Mouse (Mus musculus) heart, postnatal 0 days (tissue): Measurements from ENCODE around the gene Olfr76. TPM values are rescaled to one million over a fixed set of nuclear protein-coding genes. Genes with fewer than 3 reads are reported as not detected.
"Not testable (repeated sequence)": the region's sequence is repeated elsewhere in the genome, so short reads cannot be mapped to it uniquely, and the experiment has no call there.

Source experiments
- ATAC-seq: fragments of 200-750 bp; cut with Nextera tagmentation; 2 replicates; pipeline ENCODE4 v1.8.0; 2017; ENCODE audit warnings: low read depth, moderate number of reproducible peaks, moderate library complexity; ENCODE audit not compliant: insufficient read depth
- DNase-seq: peaks from one replicate; pipeline ENCODE4 v3.0.0-alpha.2; 2016; ENCODE audit warnings: low spot score
- H3K27ac ChIP-seq: fragments of 300-500 bp; sonication (generic); 2 replicates; pipeline ENCODE4 v1.5.1; 2014; ENCODE audit warnings: low read depth, mild to moderate bottlenecking
- H3K27me3 ChIP-seq: fragments of 300-500 bp; sonication (generic); 2 replicates; pipeline ENCODE4 v1.6.1; 2014; ENCODE audit warnings: low read length, mixed read lengths; ENCODE audit not compliant: control insufficient read depth, insufficient read depth
- H3K36me3 ChIP-seq: fragments of 300-500 bp; sonication (generic); replicated peaks from 2 replicates; pipeline ENCODE4 v1.6.1; 2014; ENCODE audit warnings: low read length, mixed read lengths; ENCODE audit not compliant: control insufficient read depth, insufficient read depth
- H3K4me1 ChIP-seq: fragments of 300-500 bp; sonication (generic); 2 replicates; pipeline ENCODE4 v1.6.1; 2014; ENCODE audit warnings: antibody characterized with exemption; ENCODE audit not compliant: control insufficient read depth, insufficient read depth
- H3K4me2 ChIP-seq: fragments of 300-500 bp; sonication (generic); 2 replicates; pipeline ENCODE4 v1.6.1; 2014; ENCODE audit warnings: low read depth, mild to moderate bottlenecking, low read length, moderate library complexity
- H3K4me3 ChIP-seq: fragments of 300-500 bp; sonication (generic); 2 replicates; pipeline ENCODE4 v1.5.1; 2014; ENCODE audit warnings: low read depth, low read length
- H3K9ac ChIP-seq: fragments of 300-500 bp; sonication (generic); replicated peaks from 2 replicates; pipeline ENCODE4 v1.6.1; 2014; ENCODE audit warnings: low read depth, low read length, mixed read lengths
- H3K9me3 ChIP-seq: fragments of 300-500 bp; sonication (generic); replicated peaks from 2 replicates; pipeline ENCODE4 v1.6.1; 2016; ENCODE audit warnings: low read length; ENCODE audit not compliant: control insufficient read depth
- CTCF ChIP-seq: IDR thresholded peaks from 2 replicates; pipeline ENCODE4 v1.5.1; 2016; ENCODE audit warnings: antibody characterized with exemption, control low read depth, low read depth
- EP300 ChIP-seq: IDR thresholded peaks from 2 replicates; pipeline ENCODE4 v1.6.1; 2016; ENCODE audit warnings: antibody characterized with exemption, low read depth
- WGBS: fragments of 180-500 bp; shearing (Covaris S2); extraction: QIAGEN DNeasy Blood & Tissue Kit; methylation state at CpG from one replicate; pipeline ENCODE4 v1.1.7; 2014; 5-methylcytosine and 5-hydroxymethylcytosine counted together
- polyA plus RNA-seq: library from polyadenylated mRNA; unstranded; fragments of >200 nt; fragmentation: Nextera tagmentation; extraction: Ambion mirVana; gene quantifications from 2 replicates; pipeline ENCODE4 v1.2.1, GENCODE M21; 2015
- total RNA-seq: library from RNA; depleted of rRNA; stranded (reverse); fragments of >200 nt; gene quantifications from 2 replicates; pipeline ENCODE4 v1.2.3, GENCODE M21; 2014; ENCODE audit warnings: low replicate concordance; rRNA removed

Gene Olfr76
- total RNA-seq (not detected in 2 replicates), polyA plus RNA-seq (not detected in 2 replicates)

DNA sequence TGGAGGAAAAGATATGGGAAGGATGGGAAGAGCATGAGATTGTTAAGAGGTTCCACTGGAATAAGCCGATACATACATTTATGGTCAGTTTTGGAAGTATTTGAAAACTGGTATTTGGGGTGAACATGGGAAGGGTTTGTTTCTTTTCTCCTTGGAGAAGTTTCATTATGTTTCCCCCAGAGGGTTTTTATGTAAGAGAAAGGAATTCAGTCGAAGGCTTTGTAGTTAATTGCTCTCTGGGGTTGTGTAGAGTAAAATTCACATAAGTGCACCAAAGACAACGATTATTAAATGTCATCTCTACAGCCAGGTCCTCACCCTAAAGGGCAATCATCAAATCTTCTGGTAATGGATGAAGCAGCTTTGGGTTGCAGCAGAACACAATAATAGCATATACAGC is at the start of gene Olfr76:
Gene Olfr76 (minus strand): TSS at position 101 of the 400 bp plus-strand sequence.
- WGBS, result 65% methylated on average over 3 of the region's 3 CpGs
- Histone ChIP-seq H3K27ac (no peak within 1 kb of the TSS), H3K4me1 (no peaks in the 10 kb centered on the region), H3K36me3 (no peaks in the 10 kb centered on the region), H3K4me3 (no peak within 1 kb of the TSS), H3K4me2 (no peak within 1 kb of the TSS), H3K27me3 (no peaks in the 10 kb centered on the region), H3K9me3 (no peaks in the 10 kb centered on the region), H3K9ac (no peak within 1 kb of the TSS)
- DNase-seq, result no peak
- TF ChIP-seq EP300 (no peak), CTCF (no peak)
- no peak for ATAC-seq

DNA sequence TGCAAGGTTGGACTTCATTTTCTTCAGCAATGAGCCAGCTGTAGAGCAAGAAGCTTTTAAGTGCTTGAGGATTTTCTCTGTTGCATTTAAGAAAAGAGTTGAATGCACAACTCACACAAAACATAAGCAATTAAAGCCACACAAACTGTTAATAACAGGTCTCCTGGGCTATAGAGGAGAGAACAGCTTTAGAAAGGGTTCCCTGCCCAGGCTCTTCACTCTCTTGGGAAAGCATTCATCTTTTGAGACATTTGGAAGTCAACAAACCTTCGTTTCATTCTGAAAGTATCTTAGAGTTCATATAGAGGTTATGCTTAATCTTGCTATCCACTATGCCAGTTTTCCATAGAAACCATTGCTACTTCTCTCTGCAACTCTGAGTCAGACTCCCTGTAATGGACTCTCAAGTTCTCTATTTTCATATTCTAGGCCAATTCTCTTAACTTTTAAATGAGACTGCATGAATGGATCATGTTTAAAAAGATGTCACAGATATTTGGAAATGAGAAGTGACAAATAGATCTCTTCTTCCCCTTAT is 47.1 kb upstream of the Olfr76 start, which contains the start of gene Olfr1555-ps1:
Gene Olfr1555-ps1 (minus strand): TSS at position 51 of the 538 bp plus-strand sequence.
- not testable (repeated sequence) for H3K27ac ChIP-seq, H3K9ac ChIP-seq, H3K4me3 ChIP-seq, H3K36me3 ChIP-seq, H3K4me2 ChIP-seq, H3K27me3 ChIP-seq, H3K4me1 ChIP-seq, ATAC-seq, DNase-seq, H3K9me3 ChIP-seq
- WGBS, result 24% methylated on average over 1 of the region's 1 CpGs

DNA sequence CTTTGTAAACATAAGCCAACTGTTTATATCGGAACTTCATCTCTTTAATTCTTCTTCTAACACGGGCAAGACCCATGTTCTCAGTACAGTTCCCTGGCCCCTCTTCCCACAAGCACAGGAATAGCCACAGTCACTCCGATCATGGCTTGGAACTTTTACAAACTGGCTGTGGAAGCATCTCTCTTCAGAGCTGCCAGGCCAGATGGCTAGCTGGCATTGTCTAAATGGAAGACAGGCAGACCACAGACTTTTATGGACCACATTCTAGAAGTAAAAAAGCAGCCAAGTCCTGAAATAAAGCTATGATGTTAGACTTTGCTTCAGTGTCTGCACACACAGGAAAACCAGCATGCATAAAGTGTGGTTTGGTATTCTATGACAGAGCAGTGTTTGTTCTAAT is 22.4 kb upstream of the Olfr76 start:
- no peak overlapping the region for H3K4me3 ChIP-seq
- H3K36me3 ChIP-seq, result no peaks in the 10 kb centered on the region
- no peaks in the 10 kb centered on the region for H3K27me3 ChIP-seq
- peaks cover 5% of the 10 kb centered on the region; the same call in 1 of the 2 replicates for H3K9me3 ChIP-seq
- H3K4me2 ChIP-seq, result no peak overlapping the region
- ATAC-seq (no peak), DNase-seq (no peak)
- TF ChIP-seq EP300, result no peak
- no peak for TF ChIP-seq CTCF
- H3K27ac ChIP-seq, result no peak overlapping the region
- no peaks in the 10 kb centered on the region for H3K4me1 ChIP-seq
- WGBS, result 74% methylated on average over 3 of the region's 3 CpGs
- H3K9ac ChIP-seq, result no peak overlapping the region

DNA sequence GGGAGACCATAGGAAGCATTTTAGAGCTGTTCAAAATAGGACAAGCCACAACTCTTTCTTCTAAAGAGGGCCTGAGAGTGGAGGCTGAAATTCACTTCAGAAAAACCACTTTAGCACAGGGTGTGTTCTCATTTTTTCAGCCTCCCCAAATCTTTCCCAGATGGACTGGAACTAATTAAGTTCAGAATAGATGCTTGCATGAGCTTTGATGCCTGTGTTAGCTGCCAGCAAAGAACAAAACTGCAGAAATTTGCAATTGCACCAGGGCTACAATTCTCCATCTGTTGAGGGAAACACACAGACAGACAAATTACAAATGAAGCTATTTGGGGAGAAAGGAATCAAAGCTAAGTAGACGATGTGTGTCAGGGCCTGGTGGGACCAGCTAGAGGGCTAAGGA is 20.4 kb upstream of the Olfr76 start:
- Histone ChIP-seq H3K4me1 (no peaks in the 10 kb centered on the region), H3K4me2 (no peak overlapping the region), H3K27ac (no peak overlapping the region), H3K27me3 (no peaks in the 10 kb centered on the region), H3K4me3 (no peak overlapping the region), H3K9ac (no peak overlapping the region), H3K36me3 (no peaks in the 10 kb centered on the region), H3K9me3 (peaks cover 5% of the 10 kb centered on the region; the same call in 1 of the 2 replicates)
- ATAC-seq, result no peak
- no peak for TF ChIP-seq EP300
- no peak for TF ChIP-seq CTCF
- 85% methylated on average over 1 of the region's 1 CpGs for WGBS
- DNase-seq, result no peak

DNA sequence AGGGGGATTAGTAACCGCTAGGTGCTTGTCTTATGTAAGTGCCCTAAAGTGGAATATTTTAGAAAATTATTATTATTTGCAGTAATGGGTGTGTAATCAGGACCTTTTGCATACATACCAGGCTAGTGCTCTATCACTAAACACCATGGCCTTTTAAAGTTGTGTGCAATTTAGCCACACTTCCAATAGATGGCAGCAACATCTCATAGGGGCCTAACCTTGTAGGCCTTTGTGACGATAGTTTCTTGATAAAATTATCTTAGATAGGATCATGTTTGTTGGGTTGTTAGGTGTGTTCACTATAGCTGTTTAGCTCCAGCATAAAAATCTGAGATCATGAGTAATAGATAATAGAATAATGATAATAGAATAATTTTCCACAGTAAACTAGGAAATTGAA is 11.3 kb upstream of the Olfr76 start:
- Histone ChIP-seq H3K27ac (no peak overlapping the region), H3K9me3 (no peaks in the 10 kb centered on the region), H3K4me3 (no peak overlapping the region), H3K4me2 (no peak overlapping the region), H3K27me3 (no peaks in the 10 kb centered on the region), H3K4me1 (no peaks in the 10 kb centered on the region), H3K9ac (no peak overlapping the region), H3K36me3 (no peaks in the 10 kb centered on the region)
- no peak for DNase-seq
- 21% methylated on average over 2 of the region's 2 CpGs for WGBS
- 0 out of 2 replicates have a peak, but pooled peaks have one; percentile 8 for ATAC-seq
- TF ChIP-seq EP300 (no peak), CTCF (peak; percentile 45)

DNA sequence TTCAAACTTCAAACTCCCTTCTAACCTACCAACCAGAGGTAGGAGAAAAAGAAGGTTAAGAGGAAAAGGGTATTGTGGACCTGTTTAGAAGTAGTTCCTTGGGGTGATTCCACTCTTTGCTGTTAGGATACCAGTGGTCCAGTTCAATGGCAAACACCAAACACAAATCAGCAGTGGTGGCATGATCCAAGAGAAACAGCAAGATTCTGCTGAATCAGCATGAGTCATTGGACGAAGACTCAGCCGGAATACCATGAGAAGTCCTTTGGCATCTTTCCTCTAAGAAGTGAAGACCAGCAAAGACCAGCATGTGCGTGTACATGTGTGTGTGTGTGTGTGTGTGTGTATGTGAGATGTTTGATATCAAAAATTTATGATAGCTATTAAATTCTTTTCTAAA is 6.5 kb downstream of the Olfr76 start:
- H3K4me2 ChIP-seq, result no peak overlapping the region
- no peak overlapping the region for H3K9ac ChIP-seq
- ATAC-seq, result no peak
- H3K27me3 ChIP-seq, result no peaks in the 10 kb centered on the region
- H3K4me3 ChIP-seq, result no peak overlapping the region
- H3K9me3 ChIP-seq, result no peaks in the 10 kb centered on the region
- DNase-seq, result no peak
- WGBS, result 78% methylated on average over 3 of the region's 3 CpGs
- no peak for TF ChIP-seq CTCF
- TF ChIP-seq EP300, result no peak
- no peak overlapping the region for H3K27ac ChIP-seq
- no peaks in the 10 kb centered on the region for H3K36me3 ChIP-seq
- H3K4me1 ChIP-seq, result no peaks in the 10 kb centered on the region
